In the genomic region with DNA sequence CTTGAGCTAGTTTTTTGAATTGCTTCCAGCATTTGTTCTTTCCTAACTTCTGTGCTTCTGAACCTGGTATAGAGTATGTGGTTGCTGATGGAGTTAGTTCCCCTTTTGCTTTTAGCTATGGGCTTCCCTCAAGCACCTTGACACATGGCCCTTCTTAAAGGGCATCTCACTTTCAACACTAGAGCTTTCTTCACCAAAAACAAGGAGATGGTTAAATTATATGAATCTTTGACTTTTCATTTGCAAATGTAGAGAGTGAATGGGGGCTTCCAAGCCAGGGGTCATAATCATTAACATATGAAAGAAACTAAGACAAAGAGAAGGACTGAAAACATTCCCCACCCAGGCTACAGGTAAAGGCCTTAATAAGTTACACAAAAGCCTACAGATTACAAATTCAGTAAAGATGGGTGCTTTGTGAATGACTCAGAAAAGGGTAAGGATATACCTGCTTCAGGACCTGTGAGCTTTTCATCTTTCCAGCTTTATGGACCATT, we compare ENCODE assay signal across 33 mouse cellular contexts. TPM values are rescaled to one million over a fixed set of nuclear protein-coding genes. Genes with fewer than 3 reads are reported as not detected.
"Had no signal": no experiment of that assay in that cellular context is flagged by ENCODE, and none has a peak within 500 bp of the region (broad histone marks: within the 10 kb centered on the region; RNA-seq: fewer than 3 reads in every experiment).

No protein-coding gene starts in this region.

- H3K9ac ChIP-seq: kidney, embryonic 15.5 days; liver, embryonic 13.5 days; midbrain, embryonic 12.5 days; neural tube, embryonic 13.5 days had no signal

- H3K4me1 ChIP-seq: kidney, embryonic 15.5 days; liver, embryonic 13.5 days; midbrain, embryonic 12.5 days; neural tube, embryonic 13.5 days had no signal

- H3K36me3 ChIP-seq: kidney, embryonic 15.5 days; liver, embryonic 13.5 days; midbrain, embryonic 12.5 days; neural tube, embryonic 13.5 days had no signal

- H3K4me3 ChIP-seq: kidney, embryonic 15.5 days; left cerebral cortex, adult 2 months; liver, embryonic 13.5 days; midbrain, embryonic 12.5 days; myocyte; neural tube, embryonic 13.5 days had no signal

- ATAC-seq: midbrain, embryonic 16.5 days had no signal

- H3K27ac ChIP-seq: kidney, embryonic 15.5 days; left cerebral cortex, adult 2 months; liver, embryonic 13.5 days; midbrain, embryonic 12.5 days; neural tube, embryonic 13.5 days had no signal

- H3K27me3 ChIP-seq: kidney, embryonic 15.5 days; liver, embryonic 13.5 days; midbrain, embryonic 12.5 days; neural tube, embryonic 13.5 days had no signal

- H3K4me2 ChIP-seq: kidney, embryonic 15.5 days; liver, embryonic 13.5 days; midbrain, embryonic 12.5 days; neural tube, embryonic 13.5 days had no signal

- H3K9me3 ChIP-seq: kidney, embryonic 15.5 days; liver, embryonic 13.5 days; midbrain, embryonic 12.5 days had no signal

- DNase-seq: kidney, postnatal 10 days; kidney, postnatal 36 days; layer of hippocampus, postnatal 36 days; liver, embryonic 13.5 days; lung, adult 2 months; lung, postnatal 14 days; lung, postnatal 4 days; retina, postnatal 1 day; thymus, adult 18-20 months; thymus, postnatal 36 days had no signal

RNA-seq across cellular contexts. Expression of a gene that starts 25.2 kb away (rescaled TPM):
- total RNA-seq: layer of hippocampus, adult 8-10 months; layer of hippocampus, postnatal 10 days; layer of hippocampus, postnatal 36 days; left cerebral cortex, adult 2 months; left cerebral cortex, postnatal 10 days; left cerebral cortex, postnatal 36 days; liver, adult 2 months; megakaryocyte progenitor cell, adult 5-6 weeks; megakaryocyte-erythroid progenitor cell, adult 5-6 weeks; monocyte, adult 5-6 weeks; neutrophil, adult 5-6 weeks had no signal
- polyA plus RNA-seq: kidney, embryonic 15.5 days; limb, embryonic 11.5 days; limb, embryonic 14.5 days; liver, adult 2 months; liver, embryonic 13.5 days; liver, embryonic 16.5 days; lung, adult 2 months; lung, embryonic 16.5 days; midbrain, embryonic 12.5 days; midbrain, embryonic 16.5 days; myocyte; neural tube, embryonic 13.5 days; small intestine, adult 2 months; spleen, adult 2 months; stomach, embryonic 16.5 days; urinary bladder, adult 2 months had no signal
